Mouse (Mus musculus): ENCODE measurements at regions not wholly inside any gene's neighbourhood (a gene's known extent, or its start where the extent isn't known, plus 50 kb on each side); places are given as distances from the start of the nearest gene placed in this dataset.

- Histone ChIP-seq H3K27me3 (replicated peaks; ENCODE audit: control insufficient read depth, insufficient read depth, low read length) (no peaks in the 10 kb centered on the region), H3K9ac (ENCODE audit: low read length) (no peak overlapping the region), H3K36me3 (ENCODE audit: control insufficient read depth, insufficient read depth, low read length) (no peaks in the 10 kb centered on the region), H3K9me3 (replicated peaks; ENCODE audit: control insufficient read depth, low read length) (no peaks in the 10 kb centered on the region), H3K4me1 (ENCODE audit: control insufficient read depth, insufficient read depth, low read length) (no peaks in the 10 kb centered on the region; the same call in 1 of the 2 replicates), H3K4me3 (ENCODE audit: low read depth, low read length) (no peak overlapping the region), H3K27ac (ENCODE audit: low read depth, low read length) (no peak overlapping the region), H3K4me2 (ENCODE audit: low read length) (no peak overlapping the region)
- no peak for ATAC-seq
- no peak for DNase-seq (ENCODE audit: low spot score)
Observed at GRCm38 (mm10) chr13:80408928-80409327, 474.3 kb upstream of the Arrdc3 start.

- H3K9me3 ChIP-seq (replicated peaks; ENCODE audit: control insufficient read depth, low read length) = no peaks in the 10 kb centered on the region
- H3K4me1 ChIP-seq (ENCODE audit: control insufficient read depth, insufficient read depth, low read length) = no peaks in the 10 kb centered on the region; the same call in 1 of the 2 replicates
- no peaks in the 10 kb centered on the region for H3K36me3 ChIP-seq (ENCODE audit: control insufficient read depth, insufficient read depth, low read length)
- no peak overlapping the region for H3K9ac ChIP-seq (ENCODE audit: low read length)
- H3K27ac ChIP-seq (ENCODE audit: low read depth, low read length) = no peak overlapping the region
- no peak overlapping the region for H3K4me3 ChIP-seq (ENCODE audit: low read depth, low read length)
- H3K27me3 ChIP-seq (replicated peaks; ENCODE audit: control insufficient read depth, insufficient read depth, low read length) = no peaks in the 10 kb centered on the region
- no peak overlapping the region for H3K4me2 ChIP-seq (ENCODE audit: low read length)
- DNase-seq (ENCODE audit: low spot score) (peak; percentile 70), ATAC-seq (peak; percentile 61)
Observed at GRCm38 (mm10) chr13:80409790-80410433, 473.3 kb upstream of the Arrdc3 start.

- H3K4me3 ChIP-seq (ENCODE audit: low read depth, low read length) = no peak overlapping the region
- no peaks in the 10 kb centered on the region for H3K9me3 ChIP-seq (replicated peaks; ENCODE audit: control insufficient read depth, low read length)
- H3K9ac ChIP-seq (ENCODE audit: low read length) = no peak overlapping the region
- no peak overlapping the region for H3K27ac ChIP-seq (ENCODE audit: low read depth, low read length)
- H3K4me1 ChIP-seq (ENCODE audit: control insufficient read depth, insufficient read depth, low read length) = no peaks in the 10 kb centered on the region
- no peaks in the 10 kb centered on the region for H3K36me3 ChIP-seq (ENCODE audit: control insufficient read depth, insufficient read depth, low read length)
- H3K4me2 ChIP-seq (ENCODE audit: low read length) = no peak overlapping the region
- H3K27me3 ChIP-seq (replicated peaks; ENCODE audit: control insufficient read depth, insufficient read depth, low read length) = no peaks in the 10 kb centered on the region
- 60% methylated on average over 3 of the region's 3 CpGs for WGBS
- peak; percentile 48 for DNase-seq (ENCODE audit: low spot score)
- ATAC-seq = peak; percentile 69
Observed at GRCm38 (mm10) chr13:80418480-80419183, 464.6 kb upstream of the Arrdc3 start.

- no peak for ATAC-seq
- H3K4me1 ChIP-seq (ENCODE audit: control insufficient read depth, insufficient read depth, low read length) = no peaks in the 10 kb centered on the region
- H3K4me3 ChIP-seq (ENCODE audit: low read depth, low read length) = no peak overlapping the region
- 82% methylated on average over 2 of the region's 2 CpGs for WGBS
- H3K27ac ChIP-seq (ENCODE audit: low read depth, low read length) = no peak overlapping the region
- H3K4me2 ChIP-seq (ENCODE audit: low read length) = no peak overlapping the region
- H3K36me3 ChIP-seq (ENCODE audit: control insufficient read depth, insufficient read depth, low read length) = no peaks in the 10 kb centered on the region
- no peak overlapping the region for H3K9ac ChIP-seq (ENCODE audit: low read length)
- no peaks in the 10 kb centered on the region for H3K27me3 ChIP-seq (replicated peaks; ENCODE audit: control insufficient read depth, insufficient read depth, low read length)
- no peaks in the 10 kb centered on the region for H3K9me3 ChIP-seq (replicated peaks; ENCODE audit: control insufficient read depth, low read length)
- no peak for DNase-seq (ENCODE audit: low spot score)
Observed at GRCm38 (mm10) chr13:80420341-80420740, 462.8 kb upstream of the Arrdc3 start.

Data from forebrain, embryonic 14.5 days (tissue).